Mouse (Mus musculus) liver, embryonic 12.5 days (tissue): ENCODE data around the gene Smim13. TPM values are rescaled to one million over a fixed set of nuclear protein-coding genes. Genes with fewer than 3 reads are reported as not detected.
"Not testable (repeated sequence)": the region's sequence is repeated elsewhere in the genome, so short reads cannot be mapped to it uniquely, and the experiment has no call there.

Source experiments
- ATAC-seq: fragments of 200-750 bp; cut with Nextera tagmentation; 2 replicates; pipeline ENCODE4 v1.8.0; 2017; ENCODE audit warnings: moderate number of reproducible peaks, mild to moderate bottlenecking, moderate library complexity
- H3K27ac ChIP-seq: fragments of 300-500 bp; sonication (generic); 2 replicates; pipeline ENCODE4 v1.5.1; 2016; ENCODE audit warnings: mild to moderate bottlenecking
- H3K27me3 ChIP-seq: fragments of 300-500 bp; sonication (generic); replicated peaks from 2 replicates; pipeline ENCODE4 v1.6.1; 2016; ENCODE audit warnings: mild to moderate bottlenecking, moderate library complexity
- H3K36me3 ChIP-seq: fragments of 300-500 bp; sonication (generic); 2 replicates; pipeline ENCODE4 v1.6.1; 2016; ENCODE audit warnings: mild to moderate bottlenecking, moderate library complexity
- H3K4me1 ChIP-seq: fragments of 300-500 bp; sonication (generic); 2 replicates; pipeline ENCODE4 v1.6.1; 2016
- H3K4me2 ChIP-seq: fragments of 300-500 bp; sonication (generic); 2 replicates; pipeline ENCODE4 v1.6.1; 2016; ENCODE audit warnings: mild to moderate bottlenecking, moderate library complexity
- H3K4me3 ChIP-seq: fragments of 300-500 bp; sonication (generic); 2 replicates; pipeline ENCODE4 v1.5.1; 2016; ENCODE audit warnings: mild to moderate bottlenecking, moderate library complexity
- H3K9ac ChIP-seq: fragments of 300-500 bp; sonication (generic); 2 replicates; pipeline ENCODE4 v1.6.1; 2016; ENCODE audit warnings: mild to moderate bottlenecking, moderate library complexity
- H3K9me3 ChIP-seq: fragments of 300-500 bp; sonication (generic); replicated peaks from 2 replicates; pipeline ENCODE4 v1.6.1; 2016; ENCODE audit warnings: mild to moderate bottlenecking, moderate library complexity
- WGBS: fragments of 180-500 bp; shearing (Covaris S2); methylation state at CpG from one replicate; pipeline ENCODE4 v1.1.7; 2016; ENCODE audit not compliant: insufficient replicate concordance; 5-methylcytosine and 5-hydroxymethylcytosine counted together
- polyA plus RNA-seq: library from polyadenylated mRNA; unstranded; fragments of >200 nt; fragmentation: Nextera tagmentation; extraction: Ambion mirVana; gene quantifications from 2 replicates; pipeline ENCODE4 v1.2.1, GENCODE M21; 2016

Gene Smim13
- 10.3 and 11.2 TPM in 2 replicates for polyA plus RNA-seq

- no peaks in the 10 kb centered on the region for H3K27me3 ChIP-seq
- peak within 1 kb of the TSS; percentile 92 for H3K4me2 ChIP-seq
- H3K4me1 ChIP-seq = peaks cover 31% of the 10 kb centered on the region
- H3K4me3 ChIP-seq = peak within 1 kb of the TSS; percentile 83
- H3K9ac ChIP-seq = peak within 1 kb of the TSS; percentile 90
- under 1% methylated on average over 50 of the region's 78 CpGs for whole genome bisulfite sequencing
- no peaks in the 10 kb centered on the region for H3K9me3 ChIP-seq
- peak; percentile 97 for ATAC-seq
- H3K27ac ChIP-seq = peak within 1 kb of the TSS; percentile 89
- H3K36me3 ChIP-seq = no peaks in the 10 kb centered on the region
Measured at GRCm38 (mm10) chr13:41249538-41250317, at the start of gene Smim13. Gene Smim13, plus strand, starts transcription at chr13:41249844.

- Histone ChIP-seq H3K4me1 (peaks cover 8% of the 10 kb centered on the region; the same call in 1 of the 2 replicates), H3K4me3 (no peak overlapping the region), H3K27ac (no peak overlapping the region), H3K36me3 (no peaks in the 10 kb centered on the region), H3K4me2 (no peak overlapping the region), H3K9me3 (no peaks in the 10 kb centered on the region), H3K27me3 (no peaks in the 10 kb centered on the region), H3K9ac (no peak overlapping the region)
- WGBS = 58% methylated on average over 2 of the region's 2 CpGs
- no peak for ATAC-seq
Measured at GRCm38 (mm10) chr13:41200861-41201260, 48.8 kb upstream of the Smim13 start.

GRCm38 (mm10) chr13:41203289-41203688 lies 46.4 kb upstream of the Smim13 start:
- 64% methylated on average over 7 of the region's 7 CpGs for WGBS

GRCm38 (mm10) chr13:41203691-41204090 lies 46.0 kb upstream of the Smim13 start:
- 73% methylated on average over 9 of the region's 9 CpGs for WGBS
- Histone ChIP-seq H3K27me3 (no peaks in the 10 kb centered on the region), H3K9me3 (no peaks in the 10 kb centered on the region), H3K4me2 (no peak overlapping the region), H3K9ac (no peak overlapping the region), H3K27ac (no peak overlapping the region), H3K36me3 (no peaks in the 10 kb centered on the region), H3K4me3 (no peak overlapping the region), H3K4me1 (peaks cover 8% of the 10 kb centered on the region; the same call in 1 of the 2 replicates)
- ATAC-seq = no peak

More at GRCm38 (mm10) chr13:41203289-41203688, 46.4 kb upstream of the Smim13 start:
- Histone ChIP-seq H3K4me2 (no peak overlapping the region), H3K4me3 (no peak overlapping the region), H3K4me1 (peaks cover 8% of the 10 kb centered on the region; the same call in 1 of the 2 replicates), H3K9me3 (no peaks in the 10 kb centered on the region), H3K27ac (no peak overlapping the region), H3K27me3 (no peaks in the 10 kb centered on the region), H3K36me3 (no peaks in the 10 kb centered on the region), H3K9ac (no peak overlapping the region)
- no peak for ATAC-seq

- not testable (repeated sequence) for H3K27ac ChIP-seq, H3K4me3 ChIP-seq, H3K9ac ChIP-seq, H3K4me2 ChIP-seq, ATAC-seq, H3K4me1 ChIP-seq, H3K36me3 ChIP-seq, H3K27me3 ChIP-seq, H3K9me3 ChIP-seq
Measured at GRCm38 (mm10) chr13:41205568-41205967, 44.1 kb upstream of the Smim13 start.

GRCm38 (mm10) chr13:41206241-41206640 lies 43.4 kb upstream of the Smim13 start:
- WGBS = 68% methylated on average over 5 of the region's 5 CpGs
- Histone ChIP-seq H3K9ac (no peak overlapping the region), H3K4me3 (no peak overlapping the region), H3K4me1 (0 out of 2 replicates have a peak, but pooled peaks cover 3% of the 10 kb centered on the region), H3K36me3 (no peaks in the 10 kb centered on the region), H3K9me3 (no peaks in the 10 kb centered on the region), H3K4me2 (no peak overlapping the region), H3K27ac (no peak overlapping the region), H3K27me3 (no peaks in the 10 kb centered on the region)
- ATAC-seq = no peak

- 60% methylated on average over 4 of the region's 4 CpGs for WGBS
- Histone ChIP-seq H3K4me1 (peaks cover 7% of the 10 kb centered on the region; the same call in 1 of the 2 replicates), H3K36me3 (no peaks in the 10 kb centered on the region), H3K27me3 (no peaks in the 10 kb centered on the region), H3K9ac (no peak overlapping the region), H3K9me3 (no peaks in the 10 kb centered on the region), H3K4me2 (no peak overlapping the region), H3K4me3 (no peak overlapping the region), H3K27ac (no peak overlapping the region)
- ATAC-seq = no peak
Measured at GRCm38 (mm10) chr13:41211276-41211675, 38.4 kb upstream of the Smim13 start.

GRCm38 (mm10) chr13:41212558-41213322 lies 36.9 kb upstream of the Smim13 start:
- Histone ChIP-seq H3K27ac (no peak overlapping the region), H3K4me1 (peaks cover 7% of the 10 kb centered on the region; the same call in 1 of the 2 replicates), H3K4me3 (no peak overlapping the region), H3K36me3 (no peaks in the 10 kb centered on the region), H3K4me2 (no peak overlapping the region), H3K9me3 (no peaks in the 10 kb centered on the region), H3K27me3 (no peaks in the 10 kb centered on the region), H3K9ac (no peak overlapping the region)
- 59% methylated on average over 6 of the region's 6 CpGs for WGBS
- ATAC-seq = no peak

- Histone ChIP-seq H3K27me3 (peaks cover 19% of the 10 kb centered on the region), H3K36me3 (no peaks in the 10 kb centered on the region), H3K4me2 (no peak overlapping the region), H3K9me3 (no peaks in the 10 kb centered on the region), H3K9ac (no peak overlapping the region), H3K4me1 (peaks cover 15% of the 10 kb centered on the region), H3K4me3 (no peak overlapping the region), H3K27ac (no peak overlapping the region)
- 48% methylated on average over 6 of the region's 6 CpGs for WGBS
- no peak for ATAC-seq
Measured at GRCm38 (mm10) chr13:41215669-41216068, 34.0 kb upstream of the Smim13 start.

GRCm38 (mm10) chr13:41216236-41216635 lies 33.4 kb upstream of the Smim13 start:
- Histone ChIP-seq H3K27ac (no peak overlapping the region), H3K4me3 (no peak overlapping the region), H3K4me1 (peaks cover 15% of the 10 kb centered on the region), H3K4me2 (no peak overlapping the region), H3K36me3 (no peaks in the 10 kb centered on the region), H3K9ac (no peak overlapping the region), H3K9me3 (no peaks in the 10 kb centered on the region), H3K27me3 (peaks cover 22% of the 10 kb centered on the region)
- WGBS = 48% methylated on average over 3 of the region's 3 CpGs
- ATAC-seq = no peak

- Histone ChIP-seq H3K4me3 (peak overlapping the region; percentile 15; the same call in 1 of the 2 replicates), H3K4me1 (peaks cover 7% of the 10 kb centered on the region; the same call in 1 of the 2 replicates), H3K36me3 (no peaks in the 10 kb centered on the region), H3K9me3 (no peaks in the 10 kb centered on the region; the same call in 1 of the 2 replicates), H3K27me3 (peaks cover 22% of the 10 kb centered on the region), H3K9ac (no peak overlapping the region), H3K4me2 (peak overlapping the region; percentile 69), H3K27ac (no peak overlapping the region)
- no peak for ATAC-seq
- 33% methylated on average over 1 of the region's 1 CpGs for WGBS
Measured at GRCm38 (mm10) chr13:41219056-41219455, 30.6 kb upstream of the Smim13 start.
